Mouse (Mus musculus): ENCODE measurements around the gene Neurl3.

DNA sequence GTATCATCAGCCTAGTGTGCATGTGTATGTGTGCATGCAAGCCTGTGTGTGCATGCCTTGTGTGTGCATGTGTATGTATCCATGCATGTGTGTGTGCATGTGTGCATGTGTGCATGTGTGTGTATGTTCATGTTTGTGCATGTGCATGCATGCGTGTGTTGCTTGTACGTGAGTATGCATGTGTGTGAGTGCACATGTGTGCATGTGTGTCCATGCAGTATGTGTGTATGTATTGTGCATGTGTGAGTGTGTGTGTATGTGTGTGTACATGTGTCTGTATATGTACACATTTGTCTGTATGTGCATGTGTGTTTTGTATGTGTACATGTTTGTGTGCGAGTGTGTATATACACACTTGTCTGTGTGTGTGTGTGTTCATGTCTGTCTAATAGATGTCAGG is 6.9 kb downstream of the Neurl3 start:
- TF ChIP-seq TCF12 (IDR thresholded peaks at IDR 0.05; ENCODE audit: low read depth, low read length) (no peak), USF1 (IDR thresholded peaks at IDR 0.05; ENCODE audit: low read depth, low read length) (no peak), CTCF (conservative IDR thresholded peaks at IDR 0.05 in 1 of 2, IDR thresholded peaks at IDR 0.05 in 1 of 2; ENCODE audit: low read depth in 2 of 2, low read length in 2 of 2) (no peak), POLR2AphosphoS2 (IDR thresholded peaks at IDR 0.05; ENCODE audit: low read depth, low read length) (no peak), POLR2A (IDR thresholded peaks at IDR 0.05; ENCODE audit: low read depth, low read length) (no peak), SMC3 (IDR thresholded peaks at IDR 0.05; ENCODE audit: low read depth, low read length) (no peak), MEF2A (IDR thresholded peaks at IDR 0.05; ENCODE audit: borderline replicate concordance, low read depth, low read length) (no peak), IRF4 (IDR thresholded peaks at IDR 0.05; ENCODE audit: low read depth, low read length) (no peak), HCFC1 (IDR thresholded peaks at IDR 0.05; ENCODE audit: low read depth, low read length) (no peak), MAFK (IDR thresholded peaks at IDR 0.05; ENCODE audit: insufficient replicate concordance, low read length) (no peak)
